Mouse (Mus musculus) neural tube, embryonic 12.5 days (tissue): Measurements from ENCODE around the gene Exoc3l2. TPM values are rescaled to one million over a fixed set of nuclear protein-coding genes. Genes with fewer than 3 reads are reported as not detected.
"Not testable (repeated sequence)": the region's sequence is repeated elsewhere in the genome, so short reads cannot be mapped to it uniquely, and the experiment has no call there.

Experiments used
- ATAC-seq: fragments of 200-750 bp; cut with Nextera tagmentation; 2 replicates; pipeline ENCODE4 v1.8.0; 2017; ENCODE audit warnings: low read depth, mild to moderate bottlenecking, moderate TSS enrichment, moderate library complexity; ENCODE audit not compliant: low FRiP score
- H3K27ac ChIP-seq: fragments of 300-500 bp; sonication (generic); 2 replicates; pipeline ENCODE4 v1.5.1; 2016
- H3K27me3 ChIP-seq: fragments of 300-500 bp; sonication (generic); replicated peaks from 2 replicates; pipeline ENCODE4 v1.6.1; 2016; ENCODE audit warnings: mild to moderate bottlenecking
- H3K36me3 ChIP-seq: fragments of 300-500 bp; sonication (generic); 2 replicates; pipeline ENCODE4 v1.6.1; 2016; ENCODE audit warnings: mild to moderate bottlenecking
- H3K4me1 ChIP-seq: fragments of 300-500 bp; sonication (generic); 2 replicates; pipeline ENCODE4 v1.6.1; 2016
- H3K4me2 ChIP-seq: fragments of 300-500 bp; sonication (generic); replicated peaks from 2 replicates; pipeline ENCODE4 v1.6.1; 2016; ENCODE audit warnings: mild to moderate bottlenecking
- H3K4me3 ChIP-seq: fragments of 300-500 bp; sonication (generic); 2 replicates; pipeline ENCODE4 v1.5.1; 2016
- H3K9ac ChIP-seq: fragments of 300-500 bp; sonication (generic); 2 replicates; pipeline ENCODE4 v1.6.1; 2016; ENCODE audit warnings: mild to moderate bottlenecking
- H3K9me3 ChIP-seq: fragments of 300-500 bp; sonication (generic); 2 replicates; pipeline ENCODE4 v1.6.1; 2016; ENCODE audit warnings: mild to moderate bottlenecking
- WGBS: fragments of 180-500 bp; shearing (Covaris S2); methylation state at CpG from one replicate; pipeline ENCODE4 v1.1.7; 2016; 5-methylcytosine and 5-hydroxymethylcytosine counted together
- polyA plus RNA-seq: library from polyadenylated mRNA; unstranded; fragments of >200 nt; fragmentation: Nextera tagmentation; extraction: Ambion mirVana; gene quantifications from 2 replicates; pipeline ENCODE4 v1.2.1, GENCODE M21; 2016

The Exoc3l2 gene
- polyA plus RNA-seq, 1 experiment from 2014 or later, result 1.6 TPM

- H3K9me3 ChIP-seq, H3K4me2 ChIP-seq, H3K36me3 ChIP-seq, H3K4me3 ChIP-seq, ATAC-seq, H3K27me3 ChIP-seq, H3K9ac ChIP-seq, H3K27ac ChIP-seq: not testable (repeated sequence)
- 78% methylated on average over 7 of the region's 7 CpGs for WGBS
- H3K4me1 ChIP-seq, result peaks cover 11% of the 10 kb centered on the region
These were observed 48.8 kb downstream of the Exoc3l2 start for GRCm38 (mm10) chr7:19511934-19512333.

- Histone ChIP-seq H3K9me3 (no peaks in the 10 kb centered on the region), H3K4me1 (peaks cover 7% of the 10 kb centered on the region), H3K36me3 (no peaks in the 10 kb centered on the region), H3K4me2 (no peak overlapping the region), H3K27ac (no peak overlapping the region), H3K4me3 (no peak overlapping the region), H3K9ac (no peak overlapping the region), H3K27me3 (peaks cover 6% of the 10 kb centered on the region; the same call in 1 of the 2 replicates)
- WGBS, result 80% methylated on average over 6 of the region's 6 CpGs
- ATAC-seq, result no peak
These were observed 49.2 kb downstream of the Exoc3l2 start for GRCm38 (mm10) chr7:19512353-19512752.

GRCm38 (mm10) chr7:19517652-19518365 is 54.7 kb downstream of the Exoc3l2 start, which contains the start of gene Nkpd1:
Gene Nkpd1 (plus strand): TSS chr7:19517838.
- Histone ChIP-seq H3K27ac (no peak within 1 kb of the TSS), H3K27me3 (peaks cover 60% of the 10 kb centered on the region), H3K4me2 (peak within 1 kb of the TSS; percentile 59), H3K9ac (peak within 1 kb of the TSS; percentile 64), H3K4me3 (0 out of 2 replicates have a peak within 1 kb of the TSS, but pooled peaks have one; percentile 7), H3K36me3 (no peaks in the 10 kb centered on the region), H3K4me1 (peaks cover 19% of the 10 kb centered on the region), H3K9me3 (no peaks in the 10 kb centered on the region)
- 5% methylated on average over 29 of the region's 29 CpGs for WGBS
- peak; percentile 22; the same call in 1 of the 2 replicates for ATAC-seq

- ATAC-seq, result no peak
These were observed 56.9 kb downstream of the Exoc3l2 start for GRCm38 (mm10) chr7:19520032-19520431.

GRCm38 (mm10) chr7:19523017-19523756 is 60.1 kb downstream of the Exoc3l2 start:
- no peaks in the 10 kb centered on the region for H3K9me3 ChIP-seq
- peak overlapping the region; percentile 70 for H3K4me2 ChIP-seq
- no peaks in the 10 kb centered on the region for H3K36me3 ChIP-seq
- H3K4me3 ChIP-seq, result peak overlapping the region; percentile 34
- 15% methylated on average over 72 of the region's 72 CpGs for WGBS
- no peak overlapping the region for H3K27ac ChIP-seq
- ATAC-seq, result no peak; the same call in 1 of the 2 replicates
- H3K9ac ChIP-seq, result 0 out of 2 replicates have a peak overlapping the region, but pooled peaks have one; percentile 40
- H3K27me3 ChIP-seq, result peaks cover 76% of the 10 kb centered on the region
- H3K4me1 ChIP-seq, result peaks cover 30% of the 10 kb centered on the region

More at GRCm38 (mm10) chr7:19520032-19520431, 56.9 kb downstream of the Exoc3l2 start:
- H3K27ac ChIP-seq, result no peak overlapping the region
- H3K4me3 ChIP-seq, result peak overlapping the region; percentile 19
- no peaks in the 10 kb centered on the region for H3K36me3 ChIP-seq
- 4% methylated on average over 23 of the region's 23 CpGs for WGBS
- peak overlapping the region; percentile 47 for H3K9ac ChIP-seq
- H3K9me3 ChIP-seq, result no peaks in the 10 kb centered on the region
- H3K4me1 ChIP-seq, result peaks cover 36% of the 10 kb centered on the region
- H3K4me2 ChIP-seq, result peak overlapping the region; percentile 58
- H3K27me3 ChIP-seq, result peaks cover 82% of the 10 kb centered on the region

GRCm38 (mm10) chr7:19523757-19524419 is 60.8 kb downstream of the Exoc3l2 start:
- Histone ChIP-seq H3K4me1 (peaks cover 30% of the 10 kb centered on the region), H3K9ac (peak overlapping the region; percentile 33), H3K36me3 (peaks cover 2% of the 10 kb centered on the region), H3K4me2 (peak overlapping the region; percentile 70), H3K9me3 (no peaks in the 10 kb centered on the region), H3K4me3 (peak overlapping the region; percentile 34), H3K27ac (no peak overlapping the region), H3K27me3 (peaks cover 69% of the 10 kb centered on the region)
- WGBS, result 2% methylated on average over 64 of the region's 64 CpGs
- peak; percentile 65 for ATAC-seq

GRCm38 (mm10) chr7:19524420-19525104 is 61.4 kb downstream of the Exoc3l2 start:
- Histone ChIP-seq H3K4me2 (peak overlapping the region; percentile 70), H3K4me3 (peak overlapping the region; percentile 34), H3K4me1 (peaks cover 29% of the 10 kb centered on the region), H3K27me3 (peaks cover 62% of the 10 kb centered on the region), H3K9me3 (no peaks in the 10 kb centered on the region), H3K9ac (peak overlapping the region; percentile 33), H3K36me3 (peaks cover 8% of the 10 kb centered on the region), H3K27ac (no peak overlapping the region)
- 12% methylated on average over 24 of the region's 24 CpGs for WGBS
- ATAC-seq, result peak; percentile 49

- H3K4me1 ChIP-seq, result peaks cover 23% of the 10 kb centered on the region
- H3K36me3 ChIP-seq, result peaks cover 14% of the 10 kb centered on the region
- no peak for ATAC-seq
- peaks cover 56% of the 10 kb centered on the region for H3K27me3 ChIP-seq
- WGBS, result 65% methylated on average over 2 of the region's 2 CpGs
- H3K4me2 ChIP-seq, result no peak overlapping the region; the same call in 1 of the 2 replicates
- H3K9ac ChIP-seq, result no peak overlapping the region
- no peak overlapping the region for H3K4me3 ChIP-seq
- H3K27ac ChIP-seq, result no peak overlapping the region
- H3K9me3 ChIP-seq, result no peaks in the 10 kb centered on the region
These were observed 62.0 kb downstream of the Exoc3l2 start for GRCm38 (mm10) chr7:19525105-19525481.

- peaks cover 71% of the 10 kb centered on the region for H3K36me3 ChIP-seq
- WGBS, result 72% methylated on average over 10 of the region's 10 CpGs
- ATAC-seq, result no peak
- no peaks in the 10 kb centered on the region for H3K27me3 ChIP-seq
- no peak overlapping the region for H3K9ac ChIP-seq
- no peaks in the 10 kb centered on the region for H3K4me1 ChIP-seq
- no peaks in the 10 kb centered on the region for H3K9me3 ChIP-seq
- H3K4me3 ChIP-seq, result no peak overlapping the region
- H3K27ac ChIP-seq, result no peak overlapping the region
- H3K4me2 ChIP-seq, result no peak overlapping the region
These were observed 67.9 kb downstream of the Exoc3l2 start for GRCm38 (mm10) chr7:19531077-19531476.

- Histone ChIP-seq H3K4me2 (no peak overlapping the region), H3K27me3 (no peaks in the 10 kb centered on the region), H3K4me1 (no peaks in the 10 kb centered on the region), H3K36me3 (peaks cover 71% of the 10 kb centered on the region), H3K4me3 (no peak overlapping the region), H3K9ac (0 out of 2 replicates have a peak overlapping the region, but pooled peaks have one; percentile 5), H3K9me3 (no peaks in the 10 kb centered on the region), H3K27ac (no peak overlapping the region)
- ATAC-seq, result no peak
- 91% methylated on average over 14 of the region's 14 CpGs for WGBS
These were observed 69.1 kb downstream of the Exoc3l2 start for GRCm38 (mm10) chr7:19532240-19532639.

GRCm38 (mm10) chr7:19534676-19535075 is 71.5 kb downstream of the Exoc3l2 start:
- no peaks in the 10 kb centered on the region for H3K9me3 ChIP-seq
- ATAC-seq, result no peak
- no peak overlapping the region for H3K4me2 ChIP-seq
- H3K36me3 ChIP-seq, result peaks cover 61% of the 10 kb centered on the region
- WGBS, result 95% methylated on average over 10 of the region's 10 CpGs
- H3K4me1 ChIP-seq, result no peaks in the 10 kb centered on the region
- no peaks in the 10 kb centered on the region for H3K27me3 ChIP-seq
- H3K27ac ChIP-seq, result no peak overlapping the region
- no peak overlapping the region for H3K9ac ChIP-seq
- H3K4me3 ChIP-seq, result no peak overlapping the region
